Mouse (Mus musculus) liver, adult 2 months (tissue): ENCODE measurements around the gene Jak1.

ENCODE experiments used
- CTCF ChIP-seq: fragments of 200-500 bp; IDR thresholded peaks from 2 replicates; pipeline ENCODE4 v1.5.1; 2011; ENCODE audit warnings: low read depth, low read length, control low read depth
- POLR2A ChIP-seq: fragments of 200-500 bp; IDR thresholded peaks from 2 replicates; pipeline ENCODE4 v1.6.1; 2011; ENCODE audit warnings: low read length, control low read depth; ENCODE audit not compliant: insufficient read depth; ENCODE audit errors: extremely low read depth

DNA sequence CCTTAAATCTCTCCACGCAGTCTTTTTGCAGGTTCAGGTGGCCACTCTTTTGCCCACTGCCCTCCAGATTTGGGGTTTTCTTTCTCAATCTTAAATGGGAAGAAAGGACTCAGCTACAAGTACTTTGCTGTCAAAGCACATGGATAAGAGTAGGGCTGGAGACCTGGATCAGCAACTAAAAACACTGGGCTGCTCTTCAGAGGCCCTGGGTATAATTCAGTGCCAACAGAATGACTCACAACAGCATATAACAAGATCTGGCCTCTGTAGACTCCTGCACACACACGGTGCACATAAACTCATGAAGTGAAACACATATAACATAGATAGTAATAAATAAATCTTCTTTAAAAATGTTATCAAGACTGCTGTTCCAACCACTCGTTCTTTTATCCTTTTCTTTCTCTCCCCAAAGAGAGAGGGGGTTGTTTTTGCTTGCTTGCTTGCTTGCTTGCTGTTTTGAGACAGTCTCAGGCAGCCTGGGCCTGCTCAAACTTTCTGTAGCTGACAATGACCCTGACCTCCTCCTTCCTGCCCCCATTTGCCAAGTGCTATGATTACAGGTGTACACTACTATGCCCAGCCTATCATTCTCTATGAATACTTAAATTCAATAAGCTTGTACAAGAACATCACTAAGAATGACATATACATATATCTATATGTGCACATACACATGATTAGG lies 8.4 kb downstream of the Jak1 start:
- TF ChIP-seq POLR2A (no peak), CTCF (no peak)
